Mouse (Mus musculus): ENCODE results near the gene Dip2b.

DNA sequence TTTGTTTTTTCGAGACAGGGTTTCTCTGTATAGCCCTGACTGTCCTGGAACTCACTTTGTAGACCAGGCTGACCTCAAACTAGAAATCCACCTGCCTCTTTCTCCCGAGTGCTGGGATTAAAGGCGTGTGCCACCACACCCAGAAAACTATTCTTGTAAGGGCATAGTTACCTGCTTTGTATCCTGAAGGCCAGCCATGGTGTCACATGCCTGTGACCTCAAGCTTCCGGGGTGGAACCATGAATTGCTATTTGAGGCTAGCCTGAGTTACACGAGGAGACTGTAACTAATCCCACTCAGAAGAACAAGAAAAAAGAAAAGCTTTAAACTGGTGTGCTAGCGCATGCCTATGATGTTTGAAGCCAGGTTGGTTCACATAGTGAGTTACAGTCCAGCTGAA lies 217.9 kb downstream of the Dip2b start:
- TF ChIP-seq POLR2A (IDR thresholded peaks at IDR 0.05; ENCODE audit: borderline replicate concordance, extremely low read depth, low read depth, low read length), result no peak
- no peak for TF ChIP-seq CTCF (IDR thresholded peaks at IDR 0.05; ENCODE audit: insufficient read depth, low read length)

Measured in lung, adult 2 months (tissue).